In the genomic region with DNA sequence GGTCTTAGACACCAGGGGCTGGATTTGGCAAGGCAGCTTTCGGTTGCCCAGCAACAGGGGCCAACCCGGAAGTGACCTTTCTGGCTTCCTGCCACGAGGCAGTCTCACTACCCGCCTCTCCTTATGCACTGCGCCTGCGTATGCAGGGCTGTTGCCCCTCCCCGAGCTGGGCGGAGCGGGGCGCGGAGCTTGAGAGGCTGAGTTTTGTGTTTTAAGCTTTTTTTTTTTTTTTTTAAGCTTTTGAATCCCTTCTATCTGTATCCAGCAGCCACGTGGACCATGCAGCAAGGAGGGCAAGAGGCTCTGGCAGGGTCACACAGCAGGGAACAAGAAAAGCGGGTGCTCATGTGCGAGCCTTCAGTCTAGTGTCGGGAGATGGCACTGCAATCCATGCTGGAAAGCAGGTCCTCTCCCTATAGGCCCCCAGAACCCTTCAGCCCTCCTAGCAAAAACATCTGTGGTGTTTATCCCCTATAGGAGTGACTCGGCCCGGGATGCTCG, we compare ENCODE assay signal across 7 mouse cellular contexts. TPM values are rescaled to one million over a fixed set of nuclear protein-coding genes. Genes with fewer than 3 reads are reported as not detected.
DNase-seq lines count a peak whose midpoint lies in the region; ATAC-seq lines count a peak whose summit lies in the region.

No protein-coding gene starts in this region.

- peak overlapping the region; percentile 31 for H3K4me3 ChIP-seq in embryonic facial prominence, embryonic 14.5 days (ENCODE audit: low read depth, low read length)
- H3K4me3 ChIP-seq in limb, embryonic 13.5 days = peak overlapping the region; percentile 43
- H3K4me3 ChIP-seq in midbrain, embryonic 15.5 days = peak overlapping the region; percentile 42

- no peaks in the 10 kb centered on the region for H3K27me3 ChIP-seq in embryonic facial prominence, embryonic 14.5 days (replicated peaks; ENCODE audit: control insufficient read depth, insufficient read depth, low read length)
- H3K27me3 ChIP-seq in limb, embryonic 13.5 days = peaks cover 7% of the 10 kb centered on the region; the same call in 1 of the 2 replicates
- no peaks in the 10 kb centered on the region for H3K27me3 ChIP-seq in midbrain, embryonic 15.5 days (replicated peaks)

- H3K9me3 ChIP-seq in embryonic facial prominence, embryonic 14.5 days (ENCODE audit: control insufficient read depth, low read length) = no peaks in the 10 kb centered on the region
- H3K9me3 ChIP-seq in limb, embryonic 13.5 days = no peaks in the 10 kb centered on the region
- H3K9me3 ChIP-seq in midbrain, embryonic 15.5 days = no peaks in the 10 kb centered on the region

- peak; percentile 78 to 86 for DNase-seq in adrenal gland, postnatal 4 days (ENCODE audit: low spot score in 2 of 2)
- DNase-seq in embryonic facial prominence, embryonic 14.5 days (ENCODE audit: low spot score) = peak; percentile 96
- peak; percentile 87 to 88 for DNase-seq in heart, adult 9 months (ENCODE audit: low spot score in 2 of 2)
- DNase-seq in kidney, adult 9 months = peak; percentile 94
- peak; percentile 75 to 80 for DNase-seq in spleen, adult 18-20 months

- H3K4me2 ChIP-seq in embryonic facial prominence, embryonic 14.5 days (ENCODE audit: low read depth, low read length) = peak overlapping the region; percentile 59
- H3K4me2 ChIP-seq in limb, embryonic 13.5 days (replicated peaks) = peak overlapping the region; percentile 63
- peak overlapping the region; percentile 56 for H3K4me2 ChIP-seq in midbrain, embryonic 15.5 days

- peaks cover 8% of the 10 kb centered on the region for H3K4me1 ChIP-seq in embryonic facial prominence, embryonic 14.5 days (ENCODE audit: control insufficient read depth, insufficient read depth, low read length)
- H3K4me1 ChIP-seq in limb, embryonic 13.5 days = peaks cover 13% of the 10 kb centered on the region
- peaks cover 18% of the 10 kb centered on the region for H3K4me1 ChIP-seq in midbrain, embryonic 15.5 days

- H3K36me3 ChIP-seq in embryonic facial prominence, embryonic 14.5 days (ENCODE audit: control insufficient read depth, insufficient read depth, low read length) = no peaks in the 10 kb centered on the region
- no peaks in the 10 kb centered on the region for H3K36me3 ChIP-seq in limb, embryonic 13.5 days
- no peaks in the 10 kb centered on the region for H3K36me3 ChIP-seq in midbrain, embryonic 15.5 days (replicated peaks)

- peak overlapping the region; percentile 57 for H3K9ac ChIP-seq in embryonic facial prominence, embryonic 14.5 days (ENCODE audit: low read depth, low read length)
- H3K9ac ChIP-seq in limb, embryonic 13.5 days = peak overlapping the region; percentile 65
- H3K9ac ChIP-seq in midbrain, embryonic 15.5 days = peak overlapping the region; percentile 53

- 0% methylated on average over 18 of the region's 18 CpGs for WGBS in embryonic facial prominence, embryonic 14.5 days
- 0% methylated on average over 18 of the region's 18 CpGs for WGBS in limb, embryonic 13.5 days
- WGBS in midbrain, embryonic 15.5 days = 0% methylated on average over 18 of the region's 18 CpGs

- ATAC-seq in embryonic facial prominence, embryonic 14.5 days (ENCODE audit: low read depth) = peak; percentile 94
- ATAC-seq in limb, embryonic 13.5 days (ENCODE audit: low FRiP score, low read depth) = peak; percentile 90
- peak; percentile 91 for ATAC-seq in midbrain, embryonic 15.5 days (replicated peaks)

- peak overlapping the region; percentile 75 for H3K27ac ChIP-seq in embryonic facial prominence, embryonic 14.5 days (replicated peaks; ENCODE audit: low read depth, low read length)
- peak overlapping the region; percentile 89 for H3K27ac ChIP-seq in limb, embryonic 13.5 days
- H3K27ac ChIP-seq in midbrain, embryonic 15.5 days = peak overlapping the region; percentile 81

RNA-seq across cellular contexts. Expression of a gene that starts 5.1 kb away (rescaled TPM):
- total RNA-seq in adrenal gland, postnatal 4 days (2021) = under 1 TPM; 0.65 to 0.76 TPM
- 0.32 and 0.45 TPM in 2 replicates for polyA plus RNA-seq in embryonic facial prominence, embryonic 14.5 days (2014; fragmentation: Nextera tagmentation; extraction: Ambion mirVana)
- 0.05 and 0.23 TPM in 2 replicates for polyA plus RNA-seq in limb, embryonic 13.5 days (2015; fragmentation: Nextera tagmentation; extraction: Ambion mirVana)
- polyA plus RNA-seq in midbrain, embryonic 15.5 days (2015; fragmentation: Nextera tagmentation; extraction: Ambion mirVana) = 0.31 and 0.49 TPM in 2 replicates

RNA-seq across cellular contexts. Expression of a gene that starts 27.1 kb away (rescaled TPM):
- total RNA-seq in adrenal gland, postnatal 4 days (2021) = under 1 TPM; 0.31 to 0.62 TPM
- 0.22 and 0.45 TPM in 2 replicates for polyA plus RNA-seq in embryonic facial prominence, embryonic 14.5 days (2014; fragmentation: Nextera tagmentation; extraction: Ambion mirVana)
- polyA plus RNA-seq in limb, embryonic 13.5 days (2015; fragmentation: Nextera tagmentation; extraction: Ambion mirVana) = 0.27 and 0.32 TPM in 2 replicates
- polyA plus RNA-seq in midbrain, embryonic 15.5 days (2015; fragmentation: Nextera tagmentation; extraction: Ambion mirVana) = 1.6 and 1.7 TPM in 2 replicates

RNA-seq across cellular contexts. Expression of a gene that starts 34.6 kb away (rescaled TPM):
- total RNA-seq in adrenal gland, postnatal 4 days (2021) = 10 to 100 TPM; 35.7 to 41.1 TPM
- 50.3 and 52.1 TPM in 2 replicates for polyA plus RNA-seq in embryonic facial prominence, embryonic 14.5 days (2014; fragmentation: Nextera tagmentation; extraction: Ambion mirVana)
- 44.3 and 45.1 TPM in 2 replicates for polyA plus RNA-seq in limb, embryonic 13.5 days (2015; fragmentation: Nextera tagmentation; extraction: Ambion mirVana)
- polyA plus RNA-seq in midbrain, embryonic 15.5 days (2015; fragmentation: Nextera tagmentation; extraction: Ambion mirVana) = 56.1 and 62.6 TPM in 2 replicates

Comparison
In these comparisons a context has a peak if more than half of its experiments do, and no peak if none do; other contexts are left out.
1. Peak in every context shown above with its lines: DNase-seq, ATAC-seq, H3K4me3 ChIP-seq and H3K27ac ChIP-seq.